Mouse (Mus musculus): ENCODE results near the gene Glod4. TPM values are rescaled to one million over a fixed set of nuclear protein-coding genes. Genes with fewer than 3 reads are reported as not detected.

Glod4 gene
- polyA plus RNA-seq, 2 experiments: 17.9 to 60.7 TPM

DNA sequence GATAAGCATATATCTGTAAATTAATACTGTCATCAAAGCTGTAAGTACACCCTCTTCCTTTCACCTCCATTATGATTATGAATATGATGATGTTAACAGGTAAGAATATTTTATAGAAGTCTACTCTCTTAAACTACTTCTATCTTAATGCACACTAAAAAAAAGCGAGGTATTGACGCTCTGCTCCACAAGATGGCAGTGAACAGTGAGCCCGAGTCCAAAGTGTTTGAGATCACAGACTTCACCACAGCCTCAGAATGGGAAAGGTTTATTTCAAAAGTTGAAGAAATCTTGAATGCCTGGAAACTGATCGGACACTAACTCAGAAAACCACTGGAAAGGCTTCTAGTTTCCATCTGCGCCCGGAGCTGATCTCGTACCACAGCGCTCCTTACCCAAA, 149.9 kb downstream of the Glod4 start:
- ATAC-seq (ENCODE audit: insufficient read depth) (no peak), DNase-seq (ENCODE audit: low read depth in 3 of 3, low spot score in 3 of 3) (no peak)
- Histone ChIP-seq H3K4me2 (ENCODE audit: low read depth) (no peak overlapping the region), H3K9ac (replicated peaks) (no peak overlapping the region), H3K4me1 (replicated peaks; ENCODE audit: control insufficient read depth in 2 of 2, insufficient read depth in 2 of 2, low read length in 1 of 2) (no peaks in the 10 kb centered on the region), H3K36me3 (replicated peaks; ENCODE audit: control insufficient read depth, insufficient read depth, low read depth) (no peaks in the 10 kb centered on the region), H3K4me3 (ENCODE audit: insufficient read depth in 1 of 2, low read depth in 2 of 2, low read length in 2 of 2) (no peak overlapping the region), H3K9me3 (ENCODE audit: control insufficient read depth, low read length) (no peaks in the 10 kb centered on the region), H3K27ac (no peak overlapping the region), H3K27me3 (ENCODE audit: control insufficient read depth, insufficient read depth, low read length) (no peaks in the 10 kb centered on the region)
- no peak for TF ChIP-seq CTCF (IDR thresholded peaks at IDR 0.05; ENCODE audit: low read depth)
- no peak for TF ChIP-seq EP300 (IDR thresholded peaks at IDR 0.05; ENCODE audit: low read depth)
- 83% methylated on average over 8 of the region's 8 CpGs for WGBS (ENCODE audit: insufficient replicate concordance)

DNA sequence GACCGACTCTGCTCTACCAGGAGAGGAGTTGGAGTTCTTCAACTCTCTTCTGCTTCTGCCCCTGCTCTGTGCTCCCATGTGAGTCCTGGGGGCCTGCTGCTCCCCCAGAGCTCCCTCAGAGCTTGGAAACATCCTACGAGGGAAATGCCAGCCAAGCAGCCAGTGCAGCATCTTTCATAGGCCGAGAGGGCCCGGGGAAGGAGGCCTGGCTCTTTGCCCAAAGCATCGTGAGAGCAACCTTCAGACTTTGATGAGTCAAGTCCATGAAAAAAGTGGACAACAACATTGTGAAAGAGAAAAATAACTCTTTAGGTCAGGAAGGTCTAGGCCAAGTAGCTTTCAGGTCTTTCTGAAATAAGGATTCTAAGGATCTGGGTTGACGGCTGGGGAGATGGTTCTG, 153.7 kb downstream of the Glod4 start:
- WGBS (ENCODE audit: insufficient replicate concordance): 75% methylated on average over 6 of the region's 6 CpGs
- Histone ChIP-seq H3K4me2 (ENCODE audit: low read depth) (no peak overlapping the region), H3K9ac (replicated peaks) (no peak overlapping the region), H3K9me3 (ENCODE audit: control insufficient read depth, low read length) (no peaks in the 10 kb centered on the region), H3K36me3 (replicated peaks; ENCODE audit: control insufficient read depth, insufficient read depth, low read depth) (no peaks in the 10 kb centered on the region), H3K4me3 (ENCODE audit: insufficient read depth in 1 of 2, low read depth in 2 of 2, low read length in 2 of 2) (no peak overlapping the region), H3K4me1 (replicated peaks; ENCODE audit: control insufficient read depth in 2 of 2, insufficient read depth in 2 of 2, low read length in 1 of 2) (no peaks in the 10 kb centered on the region), H3K27ac (no peak overlapping the region), H3K27me3 (ENCODE audit: control insufficient read depth, insufficient read depth, low read length) (no peaks in the 10 kb centered on the region)
- DNase-seq (ENCODE audit: low read depth in 3 of 3, low spot score in 3 of 3) (no peak), ATAC-seq (ENCODE audit: insufficient read depth) (no peak)
- TF ChIP-seq CTCF (IDR thresholded peaks at IDR 0.05; ENCODE audit: low read depth) (no peak), EP300 (IDR thresholded peaks at IDR 0.05; ENCODE audit: low read depth) (no peak)

DNA sequence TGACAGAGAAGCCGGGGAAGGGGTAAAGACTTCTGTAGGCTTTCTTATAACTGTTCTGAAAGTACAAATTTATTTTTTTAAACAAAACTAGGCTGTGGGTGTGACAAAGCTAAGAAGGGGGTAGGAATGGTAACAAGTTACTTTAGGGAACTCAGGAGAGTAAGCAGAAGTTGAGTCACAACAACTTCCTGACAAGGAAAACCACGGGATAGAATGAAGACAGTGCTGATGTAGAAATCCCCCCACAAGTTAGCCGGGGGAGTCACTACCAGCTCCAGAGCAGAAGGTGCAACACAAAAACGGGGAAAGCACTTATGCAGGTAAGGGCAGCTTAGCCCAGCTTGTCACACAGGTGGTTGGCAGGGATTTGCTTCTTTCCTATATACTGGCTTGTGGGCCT, 155.0 kb downstream of the Glod4 start:
- WGBS (ENCODE audit: insufficient replicate concordance): 33% methylated on average over 4 of the region's 4 CpGs
- Histone ChIP-seq H3K27ac (no peak overlapping the region), H3K9me3 (ENCODE audit: control insufficient read depth, low read length) (no peaks in the 10 kb centered on the region), H3K4me1 (replicated peaks; ENCODE audit: control insufficient read depth in 2 of 2, insufficient read depth in 2 of 2, low read length in 1 of 2) (no peaks in the 10 kb centered on the region), H3K27me3 (ENCODE audit: control insufficient read depth, insufficient read depth, low read length) (no peaks in the 10 kb centered on the region), H3K4me3 (ENCODE audit: insufficient read depth in 1 of 2, low read depth in 2 of 2, low read length in 2 of 2) (no peak overlapping the region), H3K4me2 (ENCODE audit: low read depth) (no peak overlapping the region), H3K9ac (replicated peaks) (no peak overlapping the region), H3K36me3 (replicated peaks; ENCODE audit: control insufficient read depth, insufficient read depth, low read depth) (no peaks in the 10 kb centered on the region)
- TF ChIP-seq CTCF (IDR thresholded peaks at IDR 0.05; ENCODE audit: low read depth) (no peak), EP300 (IDR thresholded peaks at IDR 0.05; ENCODE audit: low read depth) (no peak)
- no peak for DNase-seq (ENCODE audit: low read depth in 3 of 3, low spot score in 3 of 3)
- ATAC-seq (ENCODE audit: insufficient read depth): no peak

DNA sequence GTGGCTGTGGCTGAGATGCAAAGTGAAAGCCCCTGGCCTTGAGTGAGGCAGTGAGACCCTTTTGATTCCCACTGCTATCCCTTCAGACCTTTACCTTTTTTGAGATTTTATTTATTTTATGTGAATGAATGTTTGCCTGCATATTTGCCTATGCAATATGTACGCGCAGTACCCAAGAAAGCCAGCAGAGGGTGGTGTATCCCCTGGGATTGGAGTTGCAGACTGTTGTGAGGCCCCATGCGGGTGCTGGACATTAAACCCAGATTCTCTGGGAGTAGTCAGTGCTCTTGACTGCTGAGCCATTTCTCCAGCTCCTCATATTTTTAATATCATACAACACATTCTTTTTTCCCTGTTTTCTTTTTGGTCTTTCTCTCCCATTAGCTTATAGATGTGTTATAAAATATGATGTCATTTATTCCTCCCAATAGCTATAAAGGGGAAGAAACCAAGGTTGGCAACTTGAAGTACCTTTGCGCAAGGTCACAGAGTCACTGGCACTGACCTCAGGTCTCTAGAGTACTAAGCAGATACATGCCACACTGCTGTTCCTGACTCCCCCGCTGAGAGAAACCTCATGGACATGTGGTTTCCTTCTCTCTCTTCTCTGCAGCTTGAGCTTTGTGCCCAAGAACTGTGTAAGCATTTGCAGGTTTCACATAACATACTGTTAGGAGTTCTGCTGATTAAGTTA, 157.5 kb downstream of the Glod4 start:
- Histone ChIP-seq H3K9me3 (ENCODE audit: control insufficient read depth, low read length) (no peaks in the 10 kb centered on the region), H3K4me3 (ENCODE audit: insufficient read depth in 1 of 2, low read depth in 2 of 2, low read length in 2 of 2) (no peak overlapping the region), H3K4me2 (ENCODE audit: low read depth) (no peak overlapping the region), H3K27ac (no peak overlapping the region), H3K4me1 (replicated peaks; ENCODE audit: control insufficient read depth in 2 of 2, insufficient read depth in 2 of 2, low read length in 1 of 2) (no peaks in the 10 kb centered on the region), H3K27me3 (ENCODE audit: control insufficient read depth, insufficient read depth, low read length) (no peaks in the 10 kb centered on the region), H3K9ac (replicated peaks) (no peak overlapping the region), H3K36me3 (replicated peaks; ENCODE audit: control insufficient read depth, insufficient read depth, low read depth) (no peaks in the 10 kb centered on the region)
- TF ChIP-seq CTCF (IDR thresholded peaks at IDR 0.05; ENCODE audit: low read depth): peak; percentile 86
- TF ChIP-seq EP300 (IDR thresholded peaks at IDR 0.05; ENCODE audit: low read depth): no peak
- WGBS (ENCODE audit: insufficient replicate concordance): 64% methylated on average over 5 of the region's 5 CpGs
- ATAC-seq (ENCODE audit: insufficient read depth) (no peak), DNase-seq (ENCODE audit: low read depth in 3 of 3, low spot score in 3 of 3) (peak in 2 of 3 experiments; percentile 13 to 16)

DNA sequence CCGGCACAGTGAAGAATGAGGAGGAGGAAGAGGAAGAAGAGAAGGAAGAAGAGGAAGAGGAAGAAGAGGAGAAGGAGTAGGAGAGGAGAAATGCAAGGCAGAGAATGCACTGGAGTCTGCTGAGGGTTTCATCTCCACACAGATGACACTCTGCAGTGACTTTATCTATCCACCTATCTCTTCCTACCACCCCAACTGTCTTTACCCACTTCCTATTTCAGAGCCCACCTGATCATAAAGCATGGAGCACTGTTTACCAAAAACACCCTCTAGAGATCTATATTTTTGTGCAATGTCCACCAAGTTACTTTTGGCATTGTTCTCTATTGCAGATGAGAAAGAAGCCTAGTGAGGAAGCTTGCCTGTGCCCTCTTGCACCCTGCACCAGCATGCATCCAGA, 158.6 kb downstream of the Glod4 start:
- Histone ChIP-seq H3K4me3 (ENCODE audit: insufficient read depth in 1 of 2, low read depth in 2 of 2, low read length in 2 of 2) (no peak overlapping the region), H3K27me3 (ENCODE audit: control insufficient read depth, insufficient read depth, low read length) (no peaks in the 10 kb centered on the region), H3K36me3 (replicated peaks; ENCODE audit: control insufficient read depth, insufficient read depth, low read depth) (no peaks in the 10 kb centered on the region), H3K27ac (no peak overlapping the region), H3K4me2 (ENCODE audit: low read depth) (no peak overlapping the region), H3K4me1 (replicated peaks; ENCODE audit: control insufficient read depth in 2 of 2, insufficient read depth in 2 of 2, low read length in 1 of 2) (no peaks in the 10 kb centered on the region), H3K9ac (replicated peaks) (no peak overlapping the region), H3K9me3 (ENCODE audit: control insufficient read depth, low read length) (no peaks in the 10 kb centered on the region)
- DNase-seq (ENCODE audit: low read depth in 3 of 3, low spot score in 3 of 3) (no peak), ATAC-seq (ENCODE audit: insufficient read depth) (no peak)
- WGBS (ENCODE audit: insufficient replicate concordance): 39% methylated on average over 1 of the region's 1 CpGs
- TF ChIP-seq CTCF (IDR thresholded peaks at IDR 0.05; ENCODE audit: low read depth) (no peak), EP300 (IDR thresholded peaks at IDR 0.05; ENCODE audit: low read depth) (no peak)

Data from liver, embryonic 14.5 days (tissue).